In the genomic region with DNA sequence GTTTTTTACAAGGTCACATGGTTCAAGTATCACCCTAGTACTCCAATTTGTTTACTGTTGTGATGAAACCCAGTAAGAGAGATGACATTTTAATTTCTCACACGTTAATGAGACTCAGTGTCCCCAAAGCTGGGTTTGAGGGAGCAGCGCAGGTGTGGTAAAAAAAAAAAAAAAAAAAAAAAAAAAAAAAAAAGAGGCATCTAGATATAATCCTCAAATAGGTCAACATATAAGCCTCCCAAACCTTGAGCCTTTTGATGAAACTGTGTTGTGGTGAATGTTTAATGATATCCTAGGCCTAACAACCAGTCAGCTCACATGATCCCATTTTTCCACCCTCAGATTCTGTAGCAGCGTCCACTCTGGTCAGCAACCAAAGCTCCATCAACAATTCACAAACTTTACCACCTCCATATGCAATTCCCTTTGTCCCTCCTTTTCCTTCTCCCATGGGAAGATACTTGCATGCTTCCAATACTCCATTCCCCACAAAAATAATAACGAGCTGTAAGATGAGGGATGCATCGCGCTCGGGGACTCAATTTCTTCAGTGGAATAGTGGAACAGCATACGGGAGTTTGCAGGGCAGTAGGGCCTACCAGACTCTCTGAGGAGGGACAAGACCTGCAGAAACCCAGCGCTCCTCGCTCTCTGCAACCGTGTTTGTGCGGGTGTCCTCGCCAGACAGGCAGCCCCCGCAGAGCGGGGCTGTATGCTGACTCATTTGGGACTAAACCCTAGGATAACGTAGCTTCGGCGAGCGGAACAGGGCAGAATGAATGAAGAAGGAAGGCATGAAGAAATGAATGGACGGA, we compare ENCODE assay signal across 8 mouse cellular contexts. TPM values are rescaled to one million over a fixed set of nuclear protein-coding genes. Genes with fewer than 3 reads are reported as not detected.
DNase-seq lines count a peak whose midpoint lies in the region; ATAC-seq and TF ChIP-seq lines count a peak whose summit lies in the region.

No protein-coding gene starts in this region.

- no peak for DNase-seq in kidney, adult 2 months
- no peak for DNase-seq in kidney, postnatal 25 days
- no peak for DNase-seq in left cerebral cortex, postnatal 36 days (ENCODE audit: low spot score in 2 of 2)
- no peak for DNase-seq in urinary bladder, postnatal 10 days (ENCODE audit: low spot score)
- DNase-seq in lung, postnatal 14 days: no peak

- H3K27ac ChIP-seq in kidney, adult 2 months (ENCODE audit: insufficient read depth, low read depth, low read length): peak overlapping the region; percentile 19; the same call in 1 of the 2 replicates
- H3K27ac ChIP-seq in bone marrow, adult 2 months (ENCODE audit: control insufficient read depth, insufficient read depth, low read depth, low read length, poor library complexity): peak overlapping the region; percentile 91
- peak overlapping the region; percentile 96 for H3K27ac ChIP-seq in hindbrain, embryonic 12.5 days
- peak overlapping the region; percentile 99 for H3K27ac ChIP-seq in midbrain, embryonic 13.5 days

- ATAC-seq in hindbrain, embryonic 12.5 days (ENCODE audit: low FRiP score): peak; percentile 51
- ATAC-seq in midbrain, embryonic 13.5 days: peak; percentile 44; the same call in 1 of the 2 replicates

- no peak for TF ChIP-seq CTCF in kidney, adult 2 months (conservative IDR thresholded peaks at IDR 0.05; ENCODE audit: insufficient read depth, insufficient read length, low read depth, low read length)
- no peak for TF ChIP-seq CTCF in bone marrow, adult 2 months (IDR thresholded peaks at IDR 0.05; ENCODE audit: control insufficient read depth, insufficient read depth, low read length)

- H3K4me2 ChIP-seq in hindbrain, embryonic 12.5 days (replicated peaks): peak overlapping the region; percentile 86
- peak overlapping the region; percentile 78 for H3K4me2 ChIP-seq in midbrain, embryonic 13.5 days (replicated peaks)

- H3K9me3 ChIP-seq in hindbrain, embryonic 12.5 days (replicated peaks): no peaks in the 10 kb centered on the region
- no peaks in the 10 kb centered on the region for H3K9me3 ChIP-seq in midbrain, embryonic 13.5 days

- no peaks in the 10 kb centered on the region for H3K27me3 ChIP-seq in kidney, adult 2 months (replicated peaks; ENCODE audit: control insufficient read depth, insufficient read depth, low read length)
- H3K27me3 ChIP-seq in hindbrain, embryonic 12.5 days: no peaks in the 10 kb centered on the region
- H3K27me3 ChIP-seq in midbrain, embryonic 13.5 days: no peaks in the 10 kb centered on the region

- peaks cover 8% of the 10 kb centered on the region; the same call in 1 of the 2 replicates for H3K4me1 ChIP-seq in kidney, adult 2 months (ENCODE audit: control insufficient read depth, insufficient read depth, low read length)
- H3K4me1 ChIP-seq in bone marrow, adult 2 months (ENCODE audit: control insufficient read depth, insufficient read depth, low read length): no peaks in the 10 kb centered on the region
- H3K4me1 ChIP-seq in hindbrain, embryonic 12.5 days: peaks cover 31% of the 10 kb centered on the region
- H3K4me1 ChIP-seq in midbrain, embryonic 13.5 days (replicated peaks): peaks cover 39% of the 10 kb centered on the region

- intact Hi-C loops in left cerebral cortex, postnatal 36 days (cut with DNase I): loop anchor here (1.0 kb wide), 1 partner anchor 34 kb away; no protein-coding TSS in a partner anchor

- H3K36me3 ChIP-seq in kidney, adult 2 months (ENCODE audit: control insufficient read depth, insufficient read depth, low read length): no peaks in the 10 kb centered on the region; the same call in 1 of the 2 replicates
- H3K36me3 ChIP-seq in hindbrain, embryonic 12.5 days: peaks cover 36% of the 10 kb centered on the region
- H3K36me3 ChIP-seq in midbrain, embryonic 13.5 days: peaks cover 48% of the 10 kb centered on the region

- WGBS in kidney, adult 2 months: 4% methylated on average over 20 of the region's 20 CpGs
- WGBS in bone marrow, adult 2 months: 4% methylated on average over 20 of the region's 20 CpGs
- WGBS in hindbrain, embryonic 12.5 days: 5% methylated on average over 20 of the region's 20 CpGs
- WGBS in midbrain, embryonic 13.5 days: 4% methylated on average over 20 of the region's 20 CpGs

- H3K9ac ChIP-seq in hindbrain, embryonic 12.5 days: peak overlapping the region; percentile 96
- peak overlapping the region; percentile 91 for H3K9ac ChIP-seq in midbrain, embryonic 13.5 days (replicated peaks)

- TF ChIP-seq POLR2A in kidney, adult 2 months (IDR thresholded peaks at IDR 0.05; ENCODE audit: low read depth, low read length): no peak
- TF ChIP-seq POLR2A in bone marrow, adult 2 months (IDR thresholded peaks at IDR 0.05; ENCODE audit: borderline replicate concordance, control insufficient read depth, low read depth, low read length): 0 out of 2 replicates have a peak, but pooled peaks have one; percentile 4

- H3K4me3 ChIP-seq in kidney, adult 2 months (ENCODE audit: insufficient read depth, low read depth, low read length): peak overlapping the region; percentile 75
- H3K4me3 ChIP-seq in bone marrow, adult 2 months (replicated peaks; ENCODE audit: control insufficient read depth, low read depth, low read length): peak overlapping the region; percentile 92
- H3K4me3 ChIP-seq in hindbrain, embryonic 12.5 days: peak overlapping the region; percentile 81
- H3K4me3 ChIP-seq in midbrain, embryonic 13.5 days (replicated peaks): peak overlapping the region; percentile 98

RNA-seq across cellular contexts. Expression of a gene that starts 1.0 kb away (rescaled TPM):
- 11.9 and 14.3 TPM in 2 replicates for polyA plus RNA-seq in kidney, adult 2 months (2012; rRNA removed)
- 15.9 and 24.7 TPM in 2 replicates for polyA plus RNA-seq in bone marrow, adult 2 months (2011; ENCODE audit: insufficient read depth, insufficient read length, low replicate concordance, missing spikeins)
- polyA plus RNA-seq in hindbrain, embryonic 12.5 days (2016; fragmentation: Nextera tagmentation; extraction: Ambion mirVana): 19.7 and 20.9 TPM in 2 replicates
- 13.6 and 16.0 TPM in 2 replicates for polyA plus RNA-seq in midbrain, embryonic 13.5 days (2015; fragmentation: Nextera tagmentation; extraction: Ambion mirVana)
- total RNA-seq in left cerebral cortex, postnatal 36 days (2021): 10 to 100 TPM; 27.0 to 33.9 TPM

RNA-seq across cellular contexts. Expression of a gene that starts 1.6 kb away (rescaled TPM):
- 4.2 and 4.3 TPM in 2 replicates for polyA plus RNA-seq in kidney, adult 2 months (2012; rRNA removed)
- polyA plus RNA-seq in bone marrow, adult 2 months (2011; ENCODE audit: insufficient read depth, insufficient read length, low replicate concordance, missing spikeins): 4.0 and 8.3 TPM in 2 replicates
- 37.4 and 37.5 TPM in 2 replicates for polyA plus RNA-seq in hindbrain, embryonic 12.5 days (2016; fragmentation: Nextera tagmentation; extraction: Ambion mirVana)
- polyA plus RNA-seq in midbrain, embryonic 13.5 days (2015; fragmentation: Nextera tagmentation; extraction: Ambion mirVana): 41.9 and 45.6 TPM in 2 replicates
- total RNA-seq in left cerebral cortex, postnatal 36 days (2021): 10 to 100 TPM; 20.0 to 26.4 TPM

RNA-seq across cellular contexts. Expression of a gene that starts 15.8 kb away (rescaled TPM):
- 5.1 and 7.5 TPM in 2 replicates for polyA plus RNA-seq in kidney, adult 2 months (2012; rRNA removed)
- polyA plus RNA-seq in bone marrow, adult 2 months (2011; ENCODE audit: insufficient read depth, insufficient read length, low replicate concordance, missing spikeins): 1.6 TPM in 1 of 2 replicates, not detected in the other
- polyA plus RNA-seq in hindbrain, embryonic 12.5 days (2016; fragmentation: Nextera tagmentation; extraction: Ambion mirVana): 0.77 and 0.98 TPM in 2 replicates
- 0.53 and 1.0 TPM in 2 replicates for polyA plus RNA-seq in midbrain, embryonic 13.5 days (2015; fragmentation: Nextera tagmentation; extraction: Ambion mirVana)
- total RNA-seq in left cerebral cortex, postnatal 36 days (2021): 1 to 10 TPM in 1 of 2 experiments, under 1 TPM in 1; 0.76 to 2.2 TPM

RNA-seq across cellular contexts. Expression of a gene that starts 20.2 kb away (rescaled TPM):
- polyA plus RNA-seq in kidney, adult 2 months (2012; rRNA removed): not detected in 2 replicates
- polyA plus RNA-seq in bone marrow, adult 2 months (2011; ENCODE audit: insufficient read depth, insufficient read length, low replicate concordance, missing spikeins): not detected in 2 replicates
- polyA plus RNA-seq in hindbrain, embryonic 12.5 days (2016; fragmentation: Nextera tagmentation; extraction: Ambion mirVana): not detected in 2 replicates
- not detected in 2 replicates for polyA plus RNA-seq in midbrain, embryonic 13.5 days (2015; fragmentation: Nextera tagmentation; extraction: Ambion mirVana)
- total RNA-seq in left cerebral cortex, postnatal 36 days (2021): not detected

RNA-seq across cellular contexts. Expression of a gene that starts 20.4 kb away (rescaled TPM):
- polyA plus RNA-seq in kidney, adult 2 months (2012; rRNA removed): 289 and 293 TPM in 2 replicates
- 15.1 and 22.3 TPM in 2 replicates for polyA plus RNA-seq in bone marrow, adult 2 months (2011; ENCODE audit: insufficient read depth, insufficient read length, low replicate concordance, missing spikeins)
- polyA plus RNA-seq in hindbrain, embryonic 12.5 days (2016; fragmentation: Nextera tagmentation; extraction: Ambion mirVana): 64.2 and 66.7 TPM in 2 replicates
- 51.9 and 54.9 TPM in 2 replicates for polyA plus RNA-seq in midbrain, embryonic 13.5 days (2015; fragmentation: Nextera tagmentation; extraction: Ambion mirVana)
- 10 to 100 TPM; 22.2 to 24.5 TPM for total RNA-seq in left cerebral cortex, postnatal 36 days (2021)

Comparison
In these comparisons a context has a peak if more than half of its experiments do, and no peak if none do; other contexts are left out.
1. H3K27ac ChIP-seq: peak in every context shown above with its lines; median percentile 99 in midbrain, embryonic 13.5 days; 96 in hindbrain, embryonic 12.5 days; 91 in bone marrow, adult 2 months; 19 in kidney, adult 2 months.